Mouse (Mus musculus) testis, adult 2 months (tissue): ENCODE measurements at regions not wholly inside any gene's neighbourhood (a gene's known extent, or its start where the extent isn't known, plus 50 kb on each side); places are given as distances from the start of the nearest gene placed in this dataset.

ENCODE experiments used
- CTCF ChIP-seq: fragments of 200-500 bp; IDR thresholded peaks from 2 replicates; pipeline ENCODE4 v1.5.1; 2012; ENCODE audit warnings: low read depth, mild to moderate bottlenecking, inconsistent platforms, low read length, moderate library complexity; ENCODE audit not compliant: control insufficient read depth, insufficient read depth, insufficient replicate concordance
- POLR2A ChIP-seq: fragments of 200-500 bp; IDR thresholded peaks from 2 replicates; pipeline ENCODE4 v1.6.1; 2012; ENCODE audit warnings: low read depth, mild to moderate bottlenecking, inconsistent platforms, low read length, moderate library complexity; ENCODE audit not compliant: control insufficient read depth

DNA sequence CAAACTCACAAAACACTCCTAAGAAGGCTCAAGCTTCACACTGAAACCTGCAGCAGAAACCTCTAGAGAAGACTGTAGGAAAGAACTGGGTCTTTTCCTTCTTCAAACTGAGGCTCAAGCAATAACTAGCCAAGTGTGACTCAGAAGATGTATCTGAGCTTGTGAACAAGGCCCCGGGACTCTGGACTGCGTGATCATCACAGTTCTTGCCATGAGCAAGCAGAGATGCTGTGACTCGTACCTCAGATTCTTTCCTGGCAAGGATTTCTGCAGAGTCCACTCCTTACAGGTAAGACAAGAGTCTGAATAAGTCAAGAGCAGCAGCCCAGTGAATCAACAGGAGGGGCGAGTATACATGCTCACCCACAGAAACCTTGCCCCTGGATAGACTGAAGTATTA, 250.5 kb upstream of the Gm26657 start:
- TF ChIP-seq POLR2A (no peak), CTCF (no peak)
